Mouse (Mus musculus): Measurements from ENCODE around the gene Ptgdr. TPM values are rescaled to one million over a fixed set of nuclear protein-coding genes. Genes with fewer than 3 reads are reported as not detected.
"Not testable (repeated sequence)": the region's sequence is repeated elsewhere in the genome, so short reads cannot be mapped to it uniquely, and the experiment has no call there.

Gene Ptgdr
- total and polyA plus RNA-seq, 2 experiments from 2014 or later: 0.59 to 1.7 TPM

GRCm38 (mm10) chr14:44821177-44822057 is 37.8 kb downstream of the Ptgdr start:
- 64% methylated on average over 7 of the region's 7 CpGs for WGBS
- H3K36me3 ChIP-seq (ENCODE audit: insufficient read depth, low read length): no peaks in the 10 kb centered on the region
- no peak overlapping the region for H3K4me2 ChIP-seq (ENCODE audit: low read depth, low read length)
- TF ChIP-seq CTCF (IDR thresholded peaks at IDR 0.05; ENCODE audit: low read depth): no peak
- H3K9ac ChIP-seq (replicated peaks; ENCODE audit: low read length): no peak overlapping the region
- no peak overlapping the region for H3K4me3 ChIP-seq (ENCODE audit: low read length)
- H3K27ac ChIP-seq: no peak overlapping the region
- ATAC-seq: no peak
- H3K4me1 ChIP-seq (ENCODE audit: insufficient read depth, low read length): no peaks in the 10 kb centered on the region
- H3K27me3 ChIP-seq (ENCODE audit: insufficient read depth, low read length): no peaks in the 10 kb centered on the region
- no peak for DNase-seq (ENCODE audit: low spot score)
- no peaks in the 10 kb centered on the region for H3K9me3 ChIP-seq (ENCODE audit: low read length)

- H3K4me2 ChIP-seq (ENCODE audit: low read depth, low read length); H3K27ac ChIP-seq; H3K36me3 ChIP-seq (ENCODE audit: insufficient read depth, low read length); H3K27me3 ChIP-seq (ENCODE audit: insufficient read depth, low read length); DNase-seq (ENCODE audit: low spot score); H3K4me3 ChIP-seq (ENCODE audit: low read length); H3K4me1 ChIP-seq (ENCODE audit: insufficient read depth, low read length); ATAC-seq; H3K9me3 ChIP-seq (ENCODE audit: low read length); H3K9ac ChIP-seq (replicated peaks; ENCODE audit: low read length): not testable (repeated sequence)
These were observed 46.0 kb downstream of the Ptgdr start for GRCm38 (mm10) chr14:44813152-44813551.

Other genes with a start within 250 kb of the Ptgdr start
- not detected in 2 replicates for gene Gm5624, start 231.4 kb downstream of the Ptgdr start, total RNA-seq (2014; rRNA removed)
- gene Gm5624, start 231.4 kb downstream of the Ptgdr start, polyA plus RNA-seq (2015; fragmentation: Nextera tagmentation; extraction: Ambion mirVana): not detected in 2 replicates
- not detected in 2 replicates for gene Gm8257, start 152.9 kb downstream of the Ptgdr start, total RNA-seq (2014; rRNA removed)
- not detected in 2 replicates for gene Gm8257, start 152.9 kb downstream of the Ptgdr start, polyA plus RNA-seq (2015; fragmentation: Nextera tagmentation; extraction: Ambion mirVana)
- not detected in 2 replicates for gene Gm8267, start 109.0 kb downstream of the Ptgdr start, total RNA-seq (2014; rRNA removed)
- gene Gm8267, start 109.0 kb downstream of the Ptgdr start, polyA plus RNA-seq (2015; fragmentation: Nextera tagmentation; extraction: Ambion mirVana): not detected in 2 replicates
- gene Ptger2, start 128.8 kb upstream of the Ptgdr start, total RNA-seq (2014; rRNA removed): 1.0 and 1.7 TPM in 2 replicates
- 0.68 and 0.72 TPM in 2 replicates for gene Ptger2, start 128.8 kb upstream of the Ptgdr start, polyA plus RNA-seq (2015; fragmentation: Nextera tagmentation; extraction: Ambion mirVana)